Mouse (Mus musculus) hematopoietic stem cell, adult 5-6 weeks (primary cell): Measurements from ENCODE around the gene Mettl16. TPM values are rescaled to one million over a fixed set of nuclear protein-coding genes. Genes with fewer than 3 reads are reported as not detected.
"Not testable (repeated sequence)": the region's sequence is repeated elsewhere in the genome, so short reads cannot be mapped to it uniquely, and the experiment has no call there.

Source experiments
- ATAC-seq, 2 experiments: fragments of 125-278 bp in 1 of 2; replicated peaks in 1 of 2; 2 replicates each; pipeline ENCODE4 v1.8.0; 2016 to 2017; ENCODE audit warnings: inconsistent platforms in 2 of 2, mild to moderate bottlenecking in 2 of 2, moderate number of reproducible peaks in 2 of 2, low read depth in 1 of 2, moderate TSS enrichment in 1 of 2; ENCODE audit not compliant: low FRiP score in 2 of 2, poor library complexity in 2 of 2, severe bottlenecking in 2 of 2, insufficient read depth in 1 of 2, low TSS enrichment in 1 of 2
- total RNA-seq: library from RNA; stranded (forward); fragments of 172-1452, 232-1000 nt; gene quantifications from 2 replicates; pipeline ENCODE4 v1.2.3, GENCODE M21; 2017

Gene Mettl16
- total RNA-seq, 1 experiment from 2014 or later: 50.9 TPM

DNA sequence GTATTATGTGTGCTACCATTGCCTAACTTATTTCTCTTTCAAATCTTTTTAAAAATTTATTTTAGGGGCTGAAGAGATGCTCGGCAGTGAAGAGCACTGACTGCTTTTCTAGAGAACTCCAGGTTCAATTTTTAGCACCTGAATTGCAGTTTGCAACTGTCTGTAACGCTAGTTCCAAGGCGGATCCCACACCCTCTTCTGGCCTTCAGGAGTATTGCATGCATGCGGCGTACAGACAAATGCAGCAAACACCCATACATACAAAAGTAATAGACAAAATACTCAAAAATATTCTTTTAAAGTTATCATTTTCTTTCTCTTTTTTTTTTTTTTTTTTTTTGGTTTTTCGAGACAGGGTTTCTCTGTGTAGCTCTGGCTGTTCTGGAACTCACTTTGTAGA lies 2.6 kb upstream of the Mettl16 start:
- no peak for ATAC-seq

GRCm38 (mm10) chr11:74770037-74770436 lies 593 bp upstream of the Mettl16 start:
- ATAC-seq: no peak

DNA sequence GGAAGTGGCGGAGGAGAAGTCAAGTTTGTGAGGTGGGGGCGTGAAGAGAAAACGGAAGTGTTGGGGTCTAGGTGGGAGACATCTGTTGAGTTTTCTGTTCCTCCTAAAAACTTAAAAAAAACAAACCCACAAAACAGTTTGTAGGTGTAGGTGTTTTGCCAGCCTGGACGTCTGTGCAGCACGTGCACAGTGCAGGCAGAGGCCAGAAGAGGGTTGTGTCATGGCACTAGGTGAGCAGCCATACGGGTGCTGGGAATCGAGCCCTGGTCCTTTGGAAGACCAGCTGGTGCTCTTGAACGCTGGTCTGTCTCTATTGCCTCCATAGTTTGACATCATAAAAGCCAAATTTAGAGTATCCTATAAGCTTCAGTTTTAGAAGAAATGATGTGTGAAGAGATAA lies 604 bp downstream of the Mettl16 start:
- ATAC-seq: 0 out of 4 replicates have a peak, but pooled peaks of 1 of the 2 experiments have one; percentile 4

- ATAC-seq: no peak
Observed at GRCm38 (mm10) chr11:74771650-74772049, 1.0 kb downstream of the Mettl16 start.

GRCm38 (mm10) chr11:74772386-74772785 lies 1.8 kb downstream of the Mettl16 start:
- no peak for ATAC-seq

- no peak for ATAC-seq
Observed at GRCm38 (mm10) chr11:74792874-74793273, 22.2 kb downstream of the Mettl16 start.

- no peak for ATAC-seq
Observed at GRCm38 (mm10) chr11:74800658-74801057, 30.0 kb downstream of the Mettl16 start.

DNA sequence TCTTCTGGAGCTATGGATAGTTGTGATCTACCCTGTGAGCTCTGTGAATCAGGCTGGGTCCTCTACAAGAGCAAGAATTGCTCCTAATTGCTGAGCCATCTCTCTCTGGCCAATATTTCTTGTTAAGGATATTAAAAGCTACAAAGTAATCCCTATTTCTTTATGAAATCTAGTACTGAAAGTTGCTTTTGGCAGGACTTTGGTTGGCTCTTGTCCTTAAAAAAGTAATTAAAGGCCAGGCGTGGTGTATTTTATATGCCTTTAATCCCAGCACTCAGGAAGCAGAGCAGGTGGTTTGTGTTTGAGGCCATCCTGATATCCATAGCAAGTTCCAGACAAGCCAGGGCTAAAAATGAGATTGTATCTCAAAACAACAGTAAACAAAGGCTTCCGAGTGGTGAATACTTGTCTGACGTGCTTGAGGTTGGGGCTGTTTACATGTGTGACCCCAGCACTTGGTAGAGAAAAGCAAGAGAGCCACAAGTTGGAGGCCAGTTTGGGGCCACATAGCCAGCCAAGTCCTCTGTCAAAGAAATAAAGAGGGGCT lies 33.5 kb downstream of the Mettl16 start:
- no peak for ATAC-seq

- ATAC-seq: no peak
Observed at GRCm38 (mm10) chr11:74807246-74807882, 36.7 kb downstream of the Mettl16 start.

GRCm38 (mm10) chr11:74808251-74808853 lies 37.7 kb downstream of the Mettl16 start:
- ATAC-seq: no peak

- ATAC-seq: no peak
Observed at GRCm38 (mm10) chr11:74810134-74810533, 39.5 kb downstream of the Mettl16 start.

GRCm38 (mm10) chr11:74811027-74811426 lies 40.4 kb downstream of the Mettl16 start:
- ATAC-seq: not testable (repeated sequence)

DNA sequence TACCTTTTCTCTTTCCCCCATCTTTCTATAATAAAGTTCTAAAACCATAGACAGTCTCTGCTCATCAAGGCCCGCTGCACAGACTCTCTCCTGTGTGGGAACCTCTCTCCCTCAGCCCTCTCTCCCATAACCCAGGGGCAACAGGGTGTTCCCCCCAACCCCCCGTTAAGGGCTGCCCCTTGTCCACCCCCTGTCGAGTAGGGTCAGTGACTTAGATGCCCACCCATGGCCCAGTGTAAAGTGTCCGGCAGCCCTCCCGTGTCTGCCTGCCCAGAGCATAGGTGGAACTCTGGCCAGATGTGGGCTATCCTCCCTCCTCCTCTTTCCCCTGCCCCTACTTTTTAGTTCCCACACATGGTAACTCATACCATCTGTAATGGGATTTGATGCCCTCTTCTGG lies 40.9 kb downstream of the Mettl16 start:
- no peak for ATAC-seq

DNA sequence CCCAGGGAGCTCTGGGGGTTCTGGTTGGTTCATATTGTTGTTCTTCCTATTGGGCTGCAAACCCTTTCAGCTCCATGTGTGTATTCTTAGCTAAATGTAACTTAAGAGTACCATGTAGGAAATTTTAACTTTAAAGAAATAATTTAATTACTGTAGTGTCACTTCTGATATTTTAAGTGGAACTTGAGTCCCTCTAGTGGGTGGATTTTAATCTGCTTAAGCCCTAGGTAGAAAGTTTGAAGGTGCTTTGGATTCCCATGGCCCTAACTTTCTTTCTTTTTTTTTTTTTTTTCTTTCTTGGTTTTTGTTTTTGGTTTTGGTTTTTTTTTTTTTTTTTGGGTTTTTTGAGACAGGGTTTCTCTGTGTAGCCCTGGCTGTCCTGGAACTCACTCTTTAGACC lies 45.2 kb downstream of the Mettl16 start:
- no peak for ATAC-seq

DNA sequence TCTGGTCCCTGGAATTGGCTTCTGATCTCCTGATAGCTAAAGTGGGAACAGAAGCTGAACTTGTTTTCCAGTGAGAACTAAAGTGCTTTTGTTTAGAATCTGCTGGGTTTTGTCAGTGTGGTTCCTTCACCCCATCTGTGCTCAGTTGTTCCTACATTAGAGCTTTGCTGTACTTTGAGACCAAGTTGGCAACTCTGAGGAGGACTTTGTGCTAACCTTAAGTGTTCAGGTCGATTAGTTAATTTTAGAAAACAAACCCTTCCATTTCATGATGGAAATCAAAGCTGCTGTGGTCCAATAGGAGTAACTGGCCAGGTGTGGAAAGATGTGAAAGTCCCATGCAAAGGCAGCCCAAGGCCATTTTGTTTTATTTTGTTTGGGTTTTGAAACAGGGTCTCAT lies 50.3 kb downstream of the Mettl16 start:
- ATAC-seq: no peak

DNA sequence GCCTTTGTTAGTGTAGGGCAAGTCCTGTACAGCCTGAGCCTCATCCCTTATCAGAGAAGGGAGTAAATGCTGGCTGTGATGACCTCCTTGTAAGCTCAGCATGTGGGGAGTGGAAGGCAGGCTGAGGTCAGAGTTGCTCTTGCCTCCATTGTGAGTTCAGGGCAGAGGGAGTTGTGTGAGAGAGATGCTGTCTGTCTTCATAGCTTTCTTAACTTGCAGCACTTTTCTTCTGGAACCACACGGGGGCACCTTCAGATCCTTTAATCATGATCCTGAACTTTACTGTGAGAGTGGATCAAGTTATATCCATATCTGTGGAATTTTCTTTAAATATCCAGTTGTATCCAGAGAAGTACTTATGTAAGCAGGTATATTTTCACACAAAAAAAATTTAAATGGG lies 50.8 kb downstream of the Mettl16 start:
- no peak for ATAC-seq

DNA sequence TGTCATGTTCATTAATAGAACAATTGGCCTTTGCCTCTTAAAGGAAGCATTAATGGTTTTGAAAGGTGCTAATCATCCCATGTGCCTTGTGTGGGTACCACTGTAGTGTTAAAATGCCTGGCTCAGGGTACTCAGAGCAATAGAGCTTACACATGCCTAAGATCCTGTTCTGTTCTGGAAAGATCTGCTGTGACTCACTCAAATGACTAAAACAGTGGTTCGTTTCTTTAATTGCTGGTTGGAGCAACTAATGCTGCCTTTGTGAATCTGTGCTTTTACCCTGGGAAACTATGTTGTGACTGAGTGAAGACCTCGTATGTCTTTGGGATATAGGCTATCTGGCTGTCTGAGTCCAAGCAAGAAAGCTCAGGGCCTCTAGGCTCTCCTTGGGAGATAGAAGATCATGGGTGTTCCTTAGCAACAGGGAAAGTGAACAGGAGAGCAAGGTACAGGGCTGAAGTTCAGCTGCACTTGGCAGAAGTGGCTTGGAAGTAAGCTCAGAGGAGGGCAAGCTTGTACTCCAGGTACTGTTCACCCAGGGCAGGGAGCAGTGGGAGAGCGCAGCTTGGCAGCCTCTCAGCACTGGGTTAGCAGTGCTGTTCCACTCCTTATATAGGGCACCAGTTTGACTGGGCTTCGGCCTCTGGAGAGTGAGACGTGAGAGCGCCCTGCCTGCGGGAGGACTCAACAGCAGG lies 52.3 kb downstream of the Mettl16 start:
- ATAC-seq: no peak

GRCm38 (mm10) chr11:74826151-74826550 lies 55.5 kb downstream of the Mettl16 start:
- no peak for ATAC-seq
